Mouse (Mus musculus) central nervous system, embryonic 14 days (tissue): ENCODE measurements around the gene Mcub. TPM values are rescaled to one million over a fixed set of nuclear protein-coding genes. Genes with fewer than 3 reads are reported as not detected.

Source experiments
- polyA plus RNA-seq: library from polyadenylated mRNA; depleted of rRNA; stranded (reverse); fragments of >200 nt; gene quantifications from 2 replicates; pipeline ENCODE4 v1.2.3, GENCODE M21; 2012; rRNA removed

Gene Mcub
- polyA plus RNA-seq = 3.4 and 4.0 TPM in 2 replicates

GRCm38 (mm10) chr3:129969432-129970395, at the start of gene Mcub:
Gene Mcub, minus strand, starts transcription at chr3:129970206.

GRCm38 (mm10) chr3:129901271-129901809, 68.7 kb downstream of the Mcub start, which contains the start of gene Casp6:
Gene Casp6, plus strand, starts transcription at chr3:129901425.

GRCm38 (mm10) chr3:129878405-129879021, 91.5 kb downstream of the Mcub start, which contains the start of gene Pla2g12a:
Gene Pla2g12a, plus strand, starts transcription at chr3:129878606.

Other genes starting within 250 kb of the Mcub start
- 4.7 and 4.9 TPM in 2 replicates for gene Egf, start 214.9 kb downstream of the Mcub start, polyA plus RNA-seq
- 0.12 and 0.14 TPM in 2 replicates for gene Lrit3, start 166.2 kb downstream of the Mcub start, polyA plus RNA-seq
- gene Rrh, start 147.6 kb downstream of the Mcub start, polyA plus RNA-seq = 0.64 and 1.1 TPM in 2 replicates
- 81.5 and 83.7 TPM in 2 replicates for gene Gar1, start 138.8 kb downstream of the Mcub start, polyA plus RNA-seq
- 0.16 and 0.38 TPM in 2 replicates for gene Cfi, start 134.3 kb downstream of the Mcub start, polyA plus RNA-seq
- gene Pla2g12a, start 91.6 kb downstream of the Mcub start, polyA plus RNA-seq = 25.0 and 26.4 TPM in 2 replicates
- 35.4 and 37.3 TPM in 2 replicates for gene Casp6, start 68.8 kb downstream of the Mcub start, polyA plus RNA-seq
- 75.7 and 78.4 TPM in 2 replicates for gene Sec24b, start 91.3 kb upstream of the Mcub start, polyA plus RNA-seq
- gene Col25a1, start 161.3 kb upstream of the Mcub start, polyA plus RNA-seq = 6.9 and 10.4 TPM in 2 replicates